Comparison of ENCODE assay signal across 23 mouse cellular contexts in genomic region chr9:122036496-122037054, GRCm38 (mm10). TPM values are rescaled to one million over a fixed set of nuclear protein-coding genes. Genes with fewer than 3 reads are reported as not detected.
DNase-seq lines count a peak whose midpoint lies in the region; ATAC-seq lines count a peak whose summit lies in the region.
"Had no signal": no experiment of that assay in that cellular context is flagged by ENCODE, and none has a peak within 500 bp of the region (broad histone marks: within the 10 kb centered on the region; RNA-seq: fewer than 3 reads in every experiment).

No protein-coding gene starts in this region.

- H3K4me2 ChIP-seq in hindbrain, embryonic 13.5 days: no peak overlapping the region
- H3K4me2 ChIP-seq in hindbrain, embryonic 12.5 days (replicated peaks): no peak overlapping the region
- H3K4me2 ChIP-seq in forebrain, embryonic 14.5 days (ENCODE audit: low read length): no peak overlapping the region
- no peak overlapping the region for H3K4me2 ChIP-seq in hindbrain, embryonic 16.5 days (ENCODE audit: low read length)
- peak overlapping the region; percentile 6; the same call in 1 of the 2 replicates for H3K4me2 ChIP-seq in midbrain, embryonic 16.5 days (ENCODE audit: low read length)
- H3K4me2 ChIP-seq: heart, embryonic 15.5 days; intestine, embryonic 15.5 days; limb, embryonic 13.5 days; liver, embryonic 12.5 days had no signal

- peak overlapping the region; percentile 66 for H3K27ac ChIP-seq in hindbrain, embryonic 13.5 days
- no peak overlapping the region for H3K27ac ChIP-seq in hindbrain, embryonic 12.5 days
- no peak overlapping the region for H3K27ac ChIP-seq in forebrain, embryonic 14.5 days (ENCODE audit: low read depth, low read length)
- peak overlapping the region; percentile 17; the same call in 1 of the 2 replicates for H3K27ac ChIP-seq in hindbrain, embryonic 16.5 days (ENCODE audit: low read depth, low read length)
- peak overlapping the region; percentile 63 for H3K27ac ChIP-seq in midbrain, embryonic 16.5 days (ENCODE audit: low read length)
- H3K27ac ChIP-seq: embryonic facial prominence, embryonic 10.5 days; heart, embryonic 15.5 days; intestine, embryonic 15.5 days; layer of hippocampus, adult 2 months; limb, embryonic 13.5 days; liver, embryonic 12.5 days had no signal

- no peak overlapping the region; the same call in 1 of the 2 replicates for H3K9ac ChIP-seq in hindbrain, embryonic 13.5 days
- no peak overlapping the region for H3K9ac ChIP-seq in hindbrain, embryonic 12.5 days
- no peak overlapping the region for H3K9ac ChIP-seq in forebrain, embryonic 14.5 days (ENCODE audit: low read length)
- H3K9ac ChIP-seq in hindbrain, embryonic 16.5 days (ENCODE audit: low read depth, low read length): no peak overlapping the region
- H3K9ac ChIP-seq in midbrain, embryonic 16.5 days (ENCODE audit: low read depth, low read length): no peak overlapping the region
- H3K9ac ChIP-seq: heart, embryonic 15.5 days; intestine, embryonic 15.5 days; limb, embryonic 13.5 days; liver, embryonic 12.5 days had no signal

- no peak overlapping the region for H3K4me3 ChIP-seq in hindbrain, embryonic 13.5 days
- H3K4me3 ChIP-seq in hindbrain, embryonic 12.5 days: no peak overlapping the region
- H3K4me3 ChIP-seq in forebrain, embryonic 14.5 days (ENCODE audit: low read depth, low read length): no peak overlapping the region
- no peak overlapping the region for H3K4me3 ChIP-seq in hindbrain, embryonic 16.5 days (ENCODE audit: low read length)
- no peak overlapping the region for H3K4me3 ChIP-seq in midbrain, embryonic 16.5 days (ENCODE audit: low read depth, low read length)
- H3K4me3 ChIP-seq: embryonic facial prominence, embryonic 10.5 days; heart, embryonic 15.5 days; intestine, embryonic 15.5 days; layer of hippocampus, adult 2 months; limb, embryonic 13.5 days; liver, embryonic 12.5 days had no signal

- 37% methylated on average over 4 of the region's 4 CpGs for WGBS in hindbrain, embryonic 13.5 days
- WGBS in hindbrain, embryonic 12.5 days: 41% methylated on average over 4 of the region's 4 CpGs
- 48% methylated on average over 4 of the region's 4 CpGs for WGBS in forebrain, embryonic 14.5 days
- 22% methylated on average over 4 of the region's 4 CpGs for WGBS in hindbrain, embryonic 16.5 days
- WGBS in midbrain, embryonic 16.5 days: 28% methylated on average over 4 of the region's 4 CpGs

- H3K4me1 ChIP-seq in hindbrain, embryonic 13.5 days (replicated peaks): peaks cover 17% of the 10 kb centered on the region
- peaks cover 19% of the 10 kb centered on the region for H3K4me1 ChIP-seq in hindbrain, embryonic 12.5 days
- peaks cover 9% of the 10 kb centered on the region; the same call in 1 of the 2 replicates for H3K4me1 ChIP-seq in forebrain, embryonic 14.5 days (ENCODE audit: control insufficient read depth, insufficient read depth, low read length)
- peaks cover 8% of the 10 kb centered on the region; the same call in 1 of the 2 replicates for H3K4me1 ChIP-seq in hindbrain, embryonic 16.5 days (ENCODE audit: control insufficient read depth, insufficient read depth, low read depth, low read length)
- peaks cover 18% of the 10 kb centered on the region for H3K4me1 ChIP-seq in midbrain, embryonic 16.5 days (ENCODE audit: control insufficient read depth, insufficient read depth, low read length)
- H3K4me1 ChIP-seq: intestine, embryonic 15.5 days; limb, embryonic 13.5 days; liver, embryonic 12.5 days had no signal

- H3K36me3 ChIP-seq in hindbrain, embryonic 13.5 days: no peaks in the 10 kb centered on the region
- H3K36me3 ChIP-seq in hindbrain, embryonic 12.5 days: no peaks in the 10 kb centered on the region
- H3K36me3 ChIP-seq in forebrain, embryonic 14.5 days (ENCODE audit: control insufficient read depth, insufficient read depth, low read length): no peaks in the 10 kb centered on the region
- no peaks in the 10 kb centered on the region for H3K36me3 ChIP-seq in hindbrain, embryonic 16.5 days (ENCODE audit: control insufficient read depth, insufficient read depth, low read length)
- H3K36me3 ChIP-seq in midbrain, embryonic 16.5 days (ENCODE audit: control insufficient read depth, insufficient read depth, low read length): no peaks in the 10 kb centered on the region
- H3K36me3 ChIP-seq: embryonic facial prominence, embryonic 10.5 days; heart, embryonic 15.5 days; intestine, embryonic 15.5 days; limb, embryonic 13.5 days; liver, embryonic 12.5 days had no signal

- DNase-seq in forebrain, embryonic 14.5 days (ENCODE audit: low spot score): peak; percentile 59
- no peak for DNase-seq in kidney, postnatal 10 days
- no peak for DNase-seq in frontal cortex, postnatal 36 days (ENCODE audit: low spot score in 2 of 2)
- DNase-seq in urinary bladder, postnatal 14 days (ENCODE audit: low spot score): no peak
- DNase-seq: adrenal gland, adult 8-10 months; cerebellum, adult 9-10 months; heart, postnatal 4 days; kidney, adult 8-10 months; kidney, postnatal 14 days; lung, adult 18-20 months; lung, postnatal 10 days; spleen, adult 18-20 months had no signal

- no peaks in the 10 kb centered on the region for H3K27me3 ChIP-seq in hindbrain, embryonic 13.5 days
- 0 out of 2 replicates have a peak, but pooled peaks cover 5% of the 10 kb centered on the region for H3K27me3 ChIP-seq in hindbrain, embryonic 12.5 days
- H3K27me3 ChIP-seq in forebrain, embryonic 14.5 days (replicated peaks; ENCODE audit: control insufficient read depth, insufficient read depth, low read length): no peaks in the 10 kb centered on the region
- H3K27me3 ChIP-seq in hindbrain, embryonic 16.5 days (replicated peaks; ENCODE audit: control insufficient read depth, insufficient read depth, low read length): no peaks in the 10 kb centered on the region
- no peaks in the 10 kb centered on the region for H3K27me3 ChIP-seq in midbrain, embryonic 16.5 days (ENCODE audit: control insufficient read depth, insufficient read depth, low read depth, low read length)
- H3K27me3 ChIP-seq: heart, embryonic 15.5 days; intestine, embryonic 15.5 days; limb, embryonic 13.5 days; liver, embryonic 12.5 days had no signal

- no peaks in the 10 kb centered on the region for H3K9me3 ChIP-seq in hindbrain, embryonic 13.5 days
- no peaks in the 10 kb centered on the region for H3K9me3 ChIP-seq in hindbrain, embryonic 12.5 days (replicated peaks)
- no peaks in the 10 kb centered on the region for H3K9me3 ChIP-seq in forebrain, embryonic 14.5 days (replicated peaks; ENCODE audit: control insufficient read depth, low read length)
- no peaks in the 10 kb centered on the region for H3K9me3 ChIP-seq in hindbrain, embryonic 16.5 days (ENCODE audit: control insufficient read depth, low read length)
- no peaks in the 10 kb centered on the region for H3K9me3 ChIP-seq in midbrain, embryonic 16.5 days (replicated peaks; ENCODE audit: control insufficient read depth, low read length, poor library complexity, severe bottlenecking)
- H3K9me3 ChIP-seq: embryonic facial prominence, embryonic 10.5 days; heart, embryonic 15.5 days; intestine, embryonic 15.5 days; limb, embryonic 13.5 days; liver, embryonic 12.5 days had no signal

- 0 out of 2 replicates have a peak, but pooled peaks have one; percentile 43 for ATAC-seq in hindbrain, embryonic 13.5 days (ENCODE audit: low FRiP score)
- ATAC-seq in hindbrain, embryonic 12.5 days (ENCODE audit: low FRiP score): no peak
- ATAC-seq in forebrain, embryonic 14.5 days: peak; percentile 42; the same call in 1 of the 2 replicates
- ATAC-seq in hindbrain, embryonic 16.5 days: peak; percentile 45; the same call in 1 of the 2 replicates
- peak; percentile 55; the same call in 1 of the 2 replicates for ATAC-seq in midbrain, embryonic 16.5 days
- ATAC-seq: activated CD4-positive, CD25-positive, alpha-beta regulatory T cell, adult 4 months; intestine, embryonic 15.5 days; liver, embryonic 12.5 days had no signal

RNA-seq across cellular contexts. Expression of gene Pomgnt2, which starts 39.7 kb away (rescaled TPM):
- 23.4 and 25.2 TPM in 2 replicates for polyA plus RNA-seq in hindbrain, embryonic 13.5 days (2015; fragmentation: Nextera tagmentation; extraction: Ambion mirVana)
- polyA plus RNA-seq in hindbrain, embryonic 12.5 days (2016; fragmentation: Nextera tagmentation; extraction: Ambion mirVana): 14.7 and 17.3 TPM in 2 replicates
- 16.1 and 22.0 TPM in 2 replicates for polyA plus RNA-seq in forebrain, embryonic 14.5 days (2014; fragmentation: Nextera tagmentation; extraction: Ambion mirVana)
- polyA plus RNA-seq in hindbrain, embryonic 16.5 days (2015; fragmentation: Nextera tagmentation; extraction: Ambion mirVana): 41.7 and 43.5 TPM in 2 replicates
- polyA plus RNA-seq in midbrain, embryonic 16.5 days (2015; fragmentation: Nextera tagmentation; extraction: Ambion mirVana): 40.2 and 42.0 TPM in 2 replicates
- polyA plus RNA-seq: activated CD4-positive, CD25-positive, alpha-beta regulatory T cell, adult 4 months had no signal

Comparison
In these comparisons a context has a peak if more than half of its experiments do, and no peak if none do; other contexts are left out.
1. H3K27ac ChIP-seq: peak in hindbrain, embryonic 13.5 days (single experiment), hindbrain, embryonic 16.5 days (single experiment) and midbrain, embryonic 16.5 days (single experiment); none in hindbrain, embryonic 12.5 days (single experiment) and forebrain, embryonic 14.5 days (single experiment).